Mouse (Mus musculus) adrenal gland, adult 8-10 months (tissue): ENCODE data around the gene Trpt1. TPM values are rescaled to one million over a fixed set of nuclear protein-coding genes. Genes with fewer than 3 reads are reported as not detected.

Experiments used
- DNase-seq: peaks from one replicate; pipeline ENCODE4 v3.0.0; 2022
- total RNA-seq, 4 experiments: library from RNA; stranded (reverse); gene quantifications; 2 replicates each; pipeline ENCODE4 v1.2.4; 2022

Gene Trpt1
- total RNA-seq, 4 experiments from 2014 or later: 11.0 to 18.6 (median 15.0) TPM

DNA sequence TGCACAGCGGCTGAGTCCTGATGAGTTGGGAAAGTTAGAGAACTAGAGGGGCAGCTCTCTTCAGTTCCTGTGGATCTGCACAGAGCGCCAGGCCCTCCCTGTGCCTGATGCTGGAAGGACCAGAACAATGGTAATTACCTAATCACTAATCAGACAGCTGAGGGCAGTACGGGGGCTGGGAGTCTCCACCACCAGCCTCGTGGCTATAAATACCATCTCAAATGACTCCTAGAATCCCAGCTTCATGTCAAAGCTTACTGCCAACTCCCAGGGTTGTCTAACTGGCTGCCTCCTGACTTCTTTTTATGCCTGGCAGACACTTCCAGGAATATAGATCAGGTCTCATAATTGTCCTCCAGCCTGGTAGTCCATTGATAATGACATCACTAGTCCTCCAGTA is 48.8 kb downstream of the Trpt1 start:
- no peak for DNase-seq

Other genes with a start within 250 kb of the Trpt1 start
- 10 to 100 TPM; 30.2 to 42.5 (median 36.1) TPM for gene Rps6ka4, start 155.5 kb upstream of the Trpt1 start, total RNA-seq
- gene Ccdc88b, start 137.9 kb upstream of the Trpt1 start, total RNA-seq: 1 to 10 TPM; 1.7 to 3.6 (median 2.4) TPM
- 100 to 1,000 TPM in 2 of 4 experiments, 10 to 100 TPM in 2; 83.2 to 116 (median 99.0) TPM for gene Trmt112, start 86.4 kb upstream of the Trpt1 start, total RNA-seq
- gene Prdx5, start 86.0 kb upstream of the Trpt1 start, total RNA-seq: 100 to 1,000 TPM; 197 to 273 (median 224) TPM
- 10 to 100 TPM; 38.3 to 45.1 (median 44.1) TPM for gene Esrra, start 74.3 kb upstream of the Trpt1 start, total RNA-seq
- gene Catsperz, start 70.8 kb upstream of the Trpt1 start, total RNA-seq: not detected
- gene Kcnk4, start 61.6 kb upstream of the Trpt1 start, total RNA-seq: under 1 TPM in 2 of 4 experiments, not detected in 2; 0.14 to 0.24 TPM
- 10 to 100 TPM; 49.9 to 63.1 (median 56.6) TPM for gene Bad, start 54.3 kb upstream of the Trpt1 start, total RNA-seq
- 10 to 100 TPM; 55.6 to 66.1 (median 63.4) TPM for gene Gpr137, start 53.7 kb upstream of the Trpt1 start, total RNA-seq
- gene Ppp1r14b, start 21.2 kb upstream of the Trpt1 start, total RNA-seq: 100 to 1,000 TPM; 153 to 231 (median 191) TPM
- gene Plcb3, start 19.7 kb upstream of the Trpt1 start, total RNA-seq: 10 to 100 TPM; 40.1 to 83.9 (median 62.1) TPM
- gene Fkbp2, start 15.6 kb upstream of the Trpt1 start, total RNA-seq: 100 to 1,000 TPM in 2 of 4 experiments, 10 to 100 TPM in 2; 62.4 to 165 (median 91.8) TPM
- gene Vegfb, start 8.5 kb upstream of the Trpt1 start, total RNA-seq: 100 to 1,000 TPM in 1 of 4 experiments, 10 to 100 TPM in 3; 86.5 to 119 (median 95.7) TPM
- 10 to 100 TPM; 38.4 to 55.9 (median 43.3) TPM for gene Dnajc4, start 3.6 kb upstream of the Trpt1 start, total RNA-seq
- gene Nudt22, start within 50 bp of the Trpt1 start, total RNA-seq: 10 to 100 TPM; 36.6 to 56.0 (median 48.7) TPM
- gene Fermt3, start 23.3 kb downstream of the Trpt1 start, total RNA-seq: 10 to 100 TPM in 2 of 4 experiments, 1 to 10 TPM in 2; 6.4 to 10.8 (median 8.8) TPM
- 100 to 1,000 TPM; 129 to 273 (median 162) TPM for gene Stip1, start 43.8 kb downstream of the Trpt1 start, total RNA-seq
- 10 to 100 TPM; 27.7 to 64.8 (median 40.3) TPM for gene Macrod1, start 60.7 kb downstream of the Trpt1 start, total RNA-seq
- 10 to 100 TPM in 2 of 4 experiments, 1 to 10 TPM in 2; 2.9 to 27.5 (median 14.8) TPM for gene Flrt1, start 109.6 kb downstream of the Trpt1 start, total RNA-seq
- 100 to 1,000 TPM; 127 to 182 (median 149) TPM for gene Otub1, start 210.2 kb downstream of the Trpt1 start, total RNA-seq
- gene Cox8a, start 221.5 kb downstream of the Trpt1 start, total RNA-seq: 100 to 1,000 TPM; 725 to 927 (median 846) TPM
- gene Naa40, start 245.1 kb downstream of the Trpt1 start, total RNA-seq: 10 to 100 TPM; 20.9 to 27.4 (median 24.4) TPM